Mouse (Mus musculus): Measurements from ENCODE around the gene Ckap2l. TPM values are rescaled to one million over a fixed set of nuclear protein-coding genes. Genes with fewer than 3 reads are reported as not detected.
A peak's percentile ranks its signal among the peaks of the same experiment; 100 is the strongest.

Ckap2l gene
- total and polyA plus RNA-seq, 2 experiments from 2014 or later, result 9.1 to 9.8 TPM

DNA sequence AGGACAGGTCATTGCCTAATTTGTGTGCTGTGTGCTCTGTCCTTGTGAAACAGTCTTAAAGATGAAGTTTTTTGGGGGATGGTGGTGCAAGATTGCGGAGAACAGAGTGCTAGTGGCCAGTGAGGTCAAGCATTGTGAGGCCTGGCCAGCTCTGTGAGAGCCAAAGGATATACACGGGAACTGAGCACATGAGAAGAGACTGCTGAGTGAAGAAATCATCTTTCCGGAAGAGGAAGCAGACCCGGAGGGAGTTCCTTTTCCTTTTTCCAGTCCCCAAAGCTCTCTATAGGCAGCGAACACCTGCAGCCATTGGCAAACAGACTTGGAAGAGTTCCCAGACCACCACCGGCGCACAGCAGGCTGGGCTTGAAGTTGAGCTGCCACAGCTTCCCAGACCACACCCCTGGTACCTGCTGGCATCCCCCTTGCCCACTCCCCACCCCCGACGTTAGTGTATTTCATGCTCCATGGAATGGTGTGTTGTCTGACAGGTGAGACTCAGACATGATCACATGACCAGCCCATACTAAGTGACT, 75.8 kb downstream of the Ckap2l start:
- H3K27ac ChIP-seq (ENCODE audit: low read depth, low read length), result no peak overlapping the region
- no peaks in the 10 kb centered on the region for H3K4me1 ChIP-seq (ENCODE audit: insufficient read depth)
- TF ChIP-seq CTCF (IDR thresholded peaks at IDR 0.05; ENCODE audit: low read depth), result no peak
- no peaks in the 10 kb centered on the region for H3K9me3 ChIP-seq (ENCODE audit: low read length)
- H3K27me3 ChIP-seq (ENCODE audit: insufficient read depth, low read length), result no peaks in the 10 kb centered on the region
- H3K9ac ChIP-seq, result no peak overlapping the region
- ATAC-seq, result no peak
- DNase-seq, result no peak
- no peak overlapping the region for H3K4me3 ChIP-seq (ENCODE audit: low read depth, low read length)
- 67% methylated on average over 9 of the region's 9 CpGs for WGBS
- no peak overlapping the region for H3K4me2 ChIP-seq (ENCODE audit: low read depth)
- H3K36me3 ChIP-seq (ENCODE audit: insufficient read depth), result no peaks in the 10 kb centered on the region

DNA sequence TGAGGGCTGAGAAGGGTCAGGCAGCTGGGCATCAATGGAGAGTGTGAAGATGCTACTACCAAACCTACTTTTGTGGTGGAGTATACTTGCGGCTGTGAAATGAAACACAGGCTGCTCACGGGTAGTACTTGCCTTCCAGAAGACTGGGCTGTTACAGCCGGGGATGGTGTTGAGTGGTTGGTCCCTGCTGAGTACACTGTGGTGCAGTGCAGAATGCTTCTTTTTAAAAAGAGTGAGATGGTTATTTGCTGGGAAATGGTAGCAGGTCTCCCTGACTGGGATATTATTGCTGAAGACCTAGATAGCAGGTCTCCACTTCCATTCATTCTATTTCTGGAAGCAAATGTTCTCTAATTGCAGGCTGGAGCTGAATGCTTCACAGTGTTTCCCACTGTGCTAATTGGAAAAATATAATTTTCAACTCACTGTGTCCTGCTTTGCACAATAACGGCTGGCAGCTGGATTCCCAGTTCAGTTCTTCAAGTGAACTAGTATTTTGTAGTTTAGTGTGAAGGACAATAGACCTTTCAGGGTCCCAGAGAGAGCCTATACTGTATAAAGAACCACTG, 78.4 kb downstream of the Ckap2l start:
- no peak overlapping the region for H3K4me2 ChIP-seq (ENCODE audit: low read depth)
- no peak overlapping the region for H3K4me3 ChIP-seq (ENCODE audit: low read depth, low read length)
- no peak for TF ChIP-seq CTCF (IDR thresholded peaks at IDR 0.05; ENCODE audit: low read depth)
- H3K9ac ChIP-seq, result no peak overlapping the region
- 57% methylated on average over 4 of the region's 4 CpGs for WGBS
- ATAC-seq (peak; percentile 66), DNase-seq (peak; percentile 11)
- no peaks in the 10 kb centered on the region for H3K36me3 ChIP-seq (ENCODE audit: insufficient read depth)
- no peaks in the 10 kb centered on the region for H3K4me1 ChIP-seq (ENCODE audit: insufficient read depth)
- no peaks in the 10 kb centered on the region for H3K9me3 ChIP-seq (ENCODE audit: low read length)
- no peak overlapping the region for H3K27ac ChIP-seq (ENCODE audit: low read depth, low read length)
- no peaks in the 10 kb centered on the region for H3K27me3 ChIP-seq (ENCODE audit: insufficient read depth, low read length)

Other genes with a start within 250 kb of the Ckap2l start
- gene Vinac1, start 249.0 kb downstream of the Ckap2l start, total RNA-seq (2014; rRNA removed), result 0.23 and 1.4 TPM in 2 replicates
- 0.16 and 0.24 TPM in 2 replicates for gene Vinac1, start 249.0 kb downstream of the Ckap2l start, polyA plus RNA-seq (2015; fragmentation: Nextera tagmentation; extraction: Ambion mirVana)
- 66.0 and 66.2 TPM in 2 replicates for gene Ttl, start 231.3 kb downstream of the Ckap2l start, total RNA-seq (2014; rRNA removed)
- gene Ttl, start 231.3 kb downstream of the Ckap2l start, polyA plus RNA-seq (2015; fragmentation: Nextera tagmentation; extraction: Ambion mirVana), result 28.0 and 31.7 TPM in 2 replicates
- 24.9 and 25.5 TPM in 2 replicates for gene Polr1b, start 196.2 kb downstream of the Ckap2l start, total RNA-seq (2014; rRNA removed)
- gene Polr1b, start 196.2 kb downstream of the Ckap2l start, polyA plus RNA-seq (2015; fragmentation: Nextera tagmentation; extraction: Ambion mirVana), result 9.5 and 12.0 TPM in 2 replicates
- gene Chchd5, start 167.5 kb downstream of the Ckap2l start, total RNA-seq (2014; rRNA removed), result 15.2 and 21.4 TPM in 2 replicates
- gene Chchd5, start 167.5 kb downstream of the Ckap2l start, polyA plus RNA-seq (2015; fragmentation: Nextera tagmentation; extraction: Ambion mirVana), result 17.1 and 17.6 TPM in 2 replicates
- gene Slc20a1, start 98.4 kb downstream of the Ckap2l start, total RNA-seq (2014; rRNA removed), result 68.7 and 73.5 TPM in 2 replicates
- gene Slc20a1, start 98.4 kb downstream of the Ckap2l start, polyA plus RNA-seq (2015; fragmentation: Nextera tagmentation; extraction: Ambion mirVana), result 27.4 and 36.5 TPM in 2 replicates
- gene Il1a, start 12.8 kb upstream of the Ckap2l start, total RNA-seq (2014; rRNA removed), result 0.10 TPM in 1 of 2 replicates, not detected in the other
- gene Il1a, start 12.8 kb upstream of the Ckap2l start, polyA plus RNA-seq (2015; fragmentation: Nextera tagmentation; extraction: Ambion mirVana), result 0.34 and 0.38 TPM in 2 replicates
- gene Il1b, start 73.9 kb upstream of the Ckap2l start, total RNA-seq (2014; rRNA removed), result 0.62 TPM in 1 of 2 replicates, not detected in the other
- gene Il1b, start 73.9 kb upstream of the Ckap2l start, polyA plus RNA-seq (2015; fragmentation: Nextera tagmentation; extraction: Ambion mirVana), result 0.14 and 0.15 TPM in 2 replicates
- not detected in 2 replicates for gene F830045P16Rik, start 239.4 kb upstream of the Ckap2l start, total RNA-seq (2014; rRNA removed)
- not detected in 2 replicates for gene F830045P16Rik, start 239.4 kb upstream of the Ckap2l start, polyA plus RNA-seq (2015; fragmentation: Nextera tagmentation; extraction: Ambion mirVana)